Mouse (Mus musculus) limb, embryonic 13.5 days (tissue): ENCODE data around the gene Ms4a1. TPM values are rescaled to one million over a fixed set of nuclear protein-coding genes. Genes with fewer than 3 reads are reported as not detected.
"Not testable (repeated sequence)": the region's sequence is repeated elsewhere in the genome, so short reads cannot be mapped to it uniquely, and the experiment has no call there.

Experiments used
- ATAC-seq: fragments of 200-750 bp; cut with Nextera tagmentation; 2 replicates; pipeline ENCODE4 v1.8.0; 2017; ENCODE audit warnings: low read depth, moderate number of reproducible peaks, moderate TSS enrichment; ENCODE audit not compliant: low FRiP score
- H3K27ac ChIP-seq: fragments of 300-500 bp; sonication (generic); 2 replicates; pipeline ENCODE4 v1.5.1; 2015; ENCODE audit warnings: inconsistent platforms, mild to moderate bottlenecking, moderate library complexity
- H3K27me3 ChIP-seq: fragments of 300-500 bp; sonication (generic); 2 replicates; pipeline ENCODE4 v1.6.1; 2015; ENCODE audit warnings: mild to moderate bottlenecking, inconsistent platforms
- H3K36me3 ChIP-seq: fragments of 300-500 bp; sonication (generic); 2 replicates; pipeline ENCODE4 v1.6.1; 2015; ENCODE audit warnings: inconsistent platforms, mild to moderate bottlenecking, moderate library complexity
- H3K4me1 ChIP-seq: fragments of 300-500 bp; sonication (generic); 2 replicates; pipeline ENCODE4 v1.6.1; 2015; ENCODE audit warnings: inconsistent platforms
- H3K4me2 ChIP-seq: fragments of 300-500 bp; sonication (generic); replicated peaks from 2 replicates; pipeline ENCODE4 v1.6.1; 2015; ENCODE audit warnings: inconsistent platforms, mild to moderate bottlenecking, moderate library complexity
- H3K4me3 ChIP-seq: fragments of 300-500 bp; sonication (generic); 2 replicates; pipeline ENCODE4 v1.5.1; 2015; ENCODE audit warnings: moderate library complexity, mild to moderate bottlenecking, inconsistent platforms
- H3K9ac ChIP-seq: fragments of 300-500 bp; sonication (generic); 2 replicates; pipeline ENCODE4 v1.6.1; 2015; ENCODE audit warnings: mild to moderate bottlenecking, inconsistent platforms
- H3K9me3 ChIP-seq: fragments of 300-500 bp; sonication (generic); 2 replicates; pipeline ENCODE4 v1.6.1; 2016; ENCODE audit warnings: inconsistent platforms
- WGBS: fragments of 180-500 bp; shearing (Covaris S2); methylation state at CpG from one replicate; pipeline ENCODE4 v1.1.7; 2015; 5-methylcytosine and 5-hydroxymethylcytosine counted together
- polyA plus RNA-seq: library from polyadenylated mRNA; unstranded; fragments of >200 nt; fragmentation: Nextera tagmentation; extraction: Ambion mirVana; gene quantifications from 2 replicates; pipeline ENCODE4 v1.2.1, GENCODE M21; 2015

Ms4a1 gene
- polyA plus RNA-seq: not detected in 2 replicates

DNA sequence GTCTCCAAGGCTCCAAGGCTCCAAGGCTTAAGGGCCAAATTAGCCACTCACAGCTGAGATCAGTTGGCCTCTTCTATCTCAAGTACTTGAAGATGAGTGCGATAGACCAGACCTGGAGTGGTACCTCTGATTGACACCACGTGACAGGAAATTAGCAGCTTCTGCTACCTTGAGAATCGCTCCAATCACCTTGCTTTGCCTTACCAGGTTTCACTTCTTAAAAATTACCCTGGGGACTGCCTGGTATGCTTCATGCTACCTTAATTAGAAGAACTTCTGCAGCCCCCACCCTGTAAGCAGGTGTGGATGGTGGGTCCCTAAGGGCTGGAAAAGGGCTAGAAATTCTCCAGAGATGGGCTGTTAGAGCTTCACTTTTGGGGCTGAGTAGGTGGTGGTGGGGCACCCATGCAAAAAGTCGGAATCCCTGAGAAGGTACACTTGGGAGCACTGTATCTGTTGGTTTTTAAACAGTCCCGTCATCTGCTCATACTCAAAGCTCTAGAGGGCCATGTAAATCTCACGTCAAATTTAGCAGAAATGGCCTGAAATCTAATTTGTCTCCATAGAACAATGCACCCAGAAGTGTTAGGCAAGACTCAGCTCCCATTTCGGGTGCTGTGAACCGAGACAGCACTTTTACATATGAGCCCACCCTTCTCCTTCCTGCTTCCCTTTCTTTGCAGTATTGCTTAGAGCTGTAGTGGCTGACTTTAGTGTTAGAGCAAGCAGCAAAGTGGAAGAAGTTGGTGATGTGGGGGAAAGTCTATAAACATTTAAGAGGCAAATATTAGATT lies at the start of gene Ms4a1:
Ms4a1 (minus strand) TSS at position 190 of the 794 bp plus-strand sequence.
- Histone ChIP-seq H3K4me1 (no peaks in the 10 kb centered on the region), H3K4me2 (no peak within 1 kb of the TSS), H3K27me3 (no peaks in the 10 kb centered on the region), H3K27ac (no peak within 1 kb of the TSS), H3K9ac (no peak within 1 kb of the TSS), H3K9me3 (no peaks in the 10 kb centered on the region), H3K4me3 (no peak within 1 kb of the TSS), H3K36me3 (no peaks in the 10 kb centered on the region)
- no peak for ATAC-seq
- WGBS: 86% methylated on average over 8 of the region's 8 CpGs

DNA sequence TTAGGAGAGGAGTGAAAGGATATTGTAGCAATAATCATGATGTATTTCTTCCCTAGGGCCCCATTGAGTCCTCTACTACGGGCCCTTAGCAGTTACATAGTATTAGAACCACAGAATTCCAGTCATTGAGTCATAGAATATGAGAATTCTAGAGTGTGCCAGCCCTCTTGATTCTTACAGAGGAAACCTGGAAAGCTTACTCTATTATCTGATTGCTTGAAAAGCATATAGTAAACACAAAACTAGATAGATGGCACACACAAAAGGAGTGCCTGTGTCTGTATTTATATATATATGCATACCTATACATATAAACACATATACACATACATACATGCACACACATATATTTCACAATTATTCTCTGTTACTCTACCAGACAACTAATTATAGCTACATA lies 48.3 kb upstream of the Ms4a1 start, which contains the start of gene Ms4a14:
Ms4a14 (minus strand) TSS at position 101 of the 400 bp plus-strand sequence.
- no peak for ATAC-seq
- Histone ChIP-seq H3K4me2 (no peak within 1 kb of the TSS), H3K4me3 (no peak within 1 kb of the TSS), H3K36me3 (no peaks in the 10 kb centered on the region), H3K9ac (no peak within 1 kb of the TSS), H3K9me3 (0 out of 2 replicates have a peak, but pooled peaks cover 3% of the 10 kb centered on the region), H3K4me1 (no peaks in the 10 kb centered on the region), H3K27ac (no peak within 1 kb of the TSS), H3K27me3 (no peaks in the 10 kb centered on the region)
- 70% methylated on average over 1 of the region's 1 CpGs for WGBS

DNA sequence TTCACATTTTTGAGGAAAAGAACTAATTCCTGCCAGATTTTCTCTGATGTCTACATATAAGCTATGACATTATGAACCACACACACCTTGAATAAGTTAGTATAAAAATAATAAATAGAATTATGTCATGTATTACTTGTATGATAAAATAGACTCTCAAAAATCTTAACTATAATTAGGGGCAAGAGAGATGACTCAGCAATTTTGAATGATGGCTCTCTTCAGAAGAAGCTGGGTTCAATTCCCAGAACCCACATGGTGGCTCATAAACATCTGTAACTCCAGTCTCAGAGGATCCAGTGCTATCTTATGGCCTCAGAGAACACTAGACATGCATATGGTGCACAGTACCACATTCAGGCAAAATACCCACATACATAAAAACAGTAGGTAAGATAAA lies 42.8 kb upstream of the Ms4a1 start:
- no peak for ATAC-seq
- Histone ChIP-seq H3K27ac (no peak overlapping the region), H3K4me2 (no peak overlapping the region), H3K4me1 (no peaks in the 10 kb centered on the region), H3K9ac (no peak overlapping the region), H3K27me3 (no peaks in the 10 kb centered on the region), H3K9me3 (no peaks in the 10 kb centered on the region), H3K4me3 (no peak overlapping the region), H3K36me3 (no peaks in the 10 kb centered on the region)

DNA sequence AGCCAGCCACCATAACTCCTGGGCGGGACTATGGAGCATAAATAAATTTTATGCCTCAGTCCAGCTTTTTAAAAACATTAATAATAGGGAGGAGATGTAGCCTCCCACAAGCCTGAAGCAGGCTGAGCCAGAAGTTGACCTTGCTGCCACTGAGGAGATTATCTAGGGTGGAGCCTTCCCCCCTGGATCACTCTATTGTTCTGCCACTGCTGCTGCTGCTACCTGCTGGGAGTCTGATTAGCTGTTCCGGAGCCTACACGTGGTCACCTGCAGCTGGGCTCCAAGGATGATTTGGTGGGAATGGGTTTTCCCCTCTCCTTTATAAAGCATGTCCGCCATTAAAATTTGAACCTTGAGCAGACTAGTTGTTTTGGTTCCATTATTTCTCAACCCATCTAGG lies 33.5 kb upstream of the Ms4a1 start:
- WGBS: 59% methylated on average over 4 of the region's 4 CpGs
- not testable (repeated sequence) for H3K9ac ChIP-seq, H3K9me3 ChIP-seq, H3K27me3 ChIP-seq, H3K36me3 ChIP-seq, H3K4me1 ChIP-seq, ATAC-seq, H3K4me3 ChIP-seq, H3K4me2 ChIP-seq, H3K27ac ChIP-seq

DNA sequence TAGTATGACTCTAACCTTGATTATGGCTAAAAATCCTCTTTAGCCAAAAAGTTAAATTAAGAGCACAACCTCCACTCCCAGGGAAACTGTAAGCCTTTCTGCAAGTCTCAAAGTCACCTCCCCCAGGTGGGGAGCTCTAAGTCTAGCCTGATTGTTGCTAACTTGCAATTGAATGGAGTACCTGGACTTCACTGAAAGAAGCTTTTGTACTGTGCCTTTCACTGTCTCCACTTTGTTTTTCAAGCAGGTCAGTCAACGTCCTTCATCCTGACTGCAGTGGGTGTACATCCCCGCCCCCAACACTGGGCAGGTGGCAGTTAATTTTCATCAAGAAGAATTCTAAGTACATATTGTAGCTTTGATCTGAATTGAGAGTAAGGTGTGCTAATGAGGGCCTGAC lies 32.9 kb upstream of the Ms4a1 start:
- Histone ChIP-seq H3K27me3 (no peaks in the 10 kb centered on the region), H3K27ac (no peak overlapping the region)

DNA sequence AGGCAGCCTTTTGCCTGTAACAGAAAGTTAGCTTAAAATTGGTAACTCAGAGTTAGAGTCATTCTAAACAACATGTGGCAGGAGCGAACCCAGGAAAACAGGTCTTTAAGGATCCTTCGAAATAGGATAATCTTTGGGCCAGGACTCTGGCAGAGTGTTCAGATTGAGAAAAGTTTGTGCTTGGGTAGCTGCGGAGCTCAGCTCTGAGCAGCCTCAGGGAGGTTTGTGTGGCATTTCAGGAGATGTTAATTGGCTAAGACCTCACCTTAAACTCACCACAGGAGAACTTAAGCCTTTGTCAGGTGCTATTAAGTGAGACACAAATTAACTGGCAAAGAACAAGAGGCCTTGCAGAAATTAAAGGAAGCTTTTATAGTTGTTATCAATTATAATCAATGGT lies 27.6 kb upstream of the Ms4a1 start:
- not testable (repeated sequence) for H3K27me3 ChIP-seq, H3K27ac ChIP-seq, ATAC-seq, H3K9me3 ChIP-seq, H3K36me3 ChIP-seq, H3K9ac ChIP-seq, H3K4me1 ChIP-seq
- Histone ChIP-seq H3K4me3 (peak overlapping the region; percentile 45), H3K4me2 (peak overlapping the region; percentile 65)
- 10% methylated on average over 3 of the region's 3 CpGs for WGBS

More for the DNA sequence above, 32.9 kb upstream of the Ms4a1 start:
- ATAC-seq: no peak
- Histone ChIP-seq H3K4me1 (no peaks in the 10 kb centered on the region), H3K9ac (no peak overlapping the region), H3K4me2 (no peak overlapping the region), H3K9me3 (no peaks in the 10 kb centered on the region), H3K36me3 (no peaks in the 10 kb centered on the region), H3K4me3 (no peak overlapping the region)
- 63% methylated on average over 2 of the region's 2 CpGs for WGBS

DNA sequence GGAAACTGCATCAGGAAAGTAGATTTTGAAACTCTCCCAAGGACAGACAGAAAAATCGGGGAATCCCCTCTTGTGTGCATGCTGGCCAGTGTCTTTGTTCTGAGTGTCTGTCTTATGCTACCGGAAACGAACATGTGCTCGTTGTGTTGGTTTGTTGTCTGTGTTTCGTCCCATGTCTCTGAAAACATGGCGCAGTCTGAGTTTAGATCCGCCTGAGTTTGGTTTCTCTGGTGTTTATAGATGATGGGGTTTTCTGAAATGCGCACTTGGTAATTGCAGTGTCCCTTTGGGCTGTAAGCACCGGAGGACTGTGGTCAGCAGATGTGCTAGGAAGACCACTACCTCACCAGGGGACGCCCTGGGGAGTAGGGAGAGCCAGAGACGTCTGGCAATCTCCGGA lies 26.9 kb upstream of the Ms4a1 start:
- H3K27me3 ChIP-seq: no peaks in the 10 kb centered on the region
- no peaks in the 10 kb centered on the region for H3K4me1 ChIP-seq
- no peak overlapping the region; the same call in 1 of the 2 replicates for H3K27ac ChIP-seq
- H3K36me3 ChIP-seq: no peaks in the 10 kb centered on the region
- H3K4me2 ChIP-seq: peak overlapping the region; percentile 65
- peak overlapping the region; percentile 45 for H3K4me3 ChIP-seq
- 12% methylated on average over 12 of the region's 12 CpGs for WGBS
- H3K9me3 ChIP-seq: no peaks in the 10 kb centered on the region
- H3K9ac ChIP-seq: peak overlapping the region; percentile 51
- ATAC-seq: no peak

DNA sequence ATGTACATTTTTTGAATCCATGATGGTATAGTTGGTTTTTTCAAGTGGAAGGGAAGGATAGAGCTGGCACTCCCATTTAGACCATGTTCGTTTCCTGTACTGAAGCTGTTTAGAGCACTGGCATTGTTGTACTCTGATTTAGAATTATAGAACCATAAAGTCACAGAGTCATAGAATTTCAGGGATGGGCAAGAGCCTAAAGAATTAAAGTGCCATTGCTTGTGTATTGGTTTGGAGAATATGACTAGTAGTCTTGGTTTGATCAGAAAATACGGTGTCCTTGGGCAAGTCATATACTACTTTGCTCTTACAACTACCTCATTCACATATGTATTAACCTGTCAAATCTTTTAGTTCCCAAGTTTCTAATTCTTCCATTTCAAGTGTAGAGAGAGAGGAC lies 17.7 kb upstream of the Ms4a1 start, which contains the start of gene Ms4a5:
Ms4a5 (minus strand) TSS at position 101 of the 400 bp plus-strand sequence.
- H3K9me3 ChIP-seq: no peaks in the 10 kb centered on the region
- no peaks in the 10 kb centered on the region for H3K4me1 ChIP-seq
- ATAC-seq: no peak
- 93% methylated on average over 2 of the region's 2 CpGs for WGBS
- no peak within 1 kb of the TSS for H3K9ac ChIP-seq
- no peak within 1 kb of the TSS for H3K4me3 ChIP-seq
- no peaks in the 10 kb centered on the region for H3K27me3 ChIP-seq
- no peak within 1 kb of the TSS for H3K27ac ChIP-seq
- no peak within 1 kb of the TSS for H3K4me2 ChIP-seq
- no peaks in the 10 kb centered on the region for H3K36me3 ChIP-seq

DNA sequence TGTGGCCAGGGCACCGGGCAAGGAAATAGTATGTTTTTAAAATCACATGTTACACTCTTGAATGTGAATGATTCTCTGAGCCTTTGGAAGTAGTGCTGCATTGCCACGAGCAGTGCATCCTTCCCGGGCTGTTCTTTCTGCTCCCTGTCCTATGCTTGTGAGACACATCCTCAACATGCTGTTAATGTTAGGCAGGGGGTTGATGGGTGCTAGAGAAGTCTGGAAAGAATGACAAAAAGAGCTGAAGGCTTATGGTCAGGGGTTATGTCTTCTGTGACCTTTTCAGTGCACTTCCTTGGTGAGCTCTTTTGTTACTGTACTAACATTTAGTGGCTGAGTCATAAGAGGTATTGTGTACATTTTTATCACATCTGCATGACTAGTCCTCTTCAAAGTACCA lies 14.2 kb upstream of the Ms4a1 start:
- Histone ChIP-seq H3K9me3 (no peaks in the 10 kb centered on the region), H3K36me3 (no peaks in the 10 kb centered on the region), H3K27me3 (no peaks in the 10 kb centered on the region), H3K27ac (no peak overlapping the region), H3K4me1 (no peaks in the 10 kb centered on the region), H3K4me3 (no peak overlapping the region), H3K9ac (no peak overlapping the region), H3K4me2 (no peak overlapping the region)
- WGBS: 82% methylated on average over 3 of the region's 3 CpGs
- no peak for ATAC-seq

DNA sequence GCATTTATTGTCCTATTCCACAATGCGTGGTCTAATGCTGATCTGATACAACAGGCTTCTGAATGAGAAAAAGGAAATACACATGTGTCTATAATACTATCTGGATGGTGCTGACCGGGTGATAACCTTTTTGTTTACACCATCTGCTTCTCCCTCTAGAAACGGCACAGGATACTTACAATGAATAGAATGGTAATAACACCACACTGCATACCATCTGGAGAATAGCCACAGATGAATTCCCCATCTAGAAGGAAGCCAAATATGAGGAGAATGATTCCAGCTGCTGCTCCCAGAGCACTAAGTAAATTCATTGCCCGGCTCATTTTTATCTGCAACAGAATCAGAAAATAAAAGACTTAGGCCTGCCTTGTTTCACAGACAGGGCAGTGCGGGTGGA lies 10.4 kb upstream of the Ms4a1 start:
- Histone ChIP-seq H3K27me3 (no peaks in the 10 kb centered on the region), H3K9ac (no peak overlapping the region), H3K36me3 (no peaks in the 10 kb centered on the region), H3K9me3 (no peaks in the 10 kb centered on the region), H3K27ac (no peak overlapping the region), H3K4me3 (no peak overlapping the region), H3K4me2 (no peak overlapping the region), H3K4me1 (no peaks in the 10 kb centered on the region)
- ATAC-seq: no peak
- 62% methylated on average over 5 of the region's 5 CpGs for WGBS

DNA sequence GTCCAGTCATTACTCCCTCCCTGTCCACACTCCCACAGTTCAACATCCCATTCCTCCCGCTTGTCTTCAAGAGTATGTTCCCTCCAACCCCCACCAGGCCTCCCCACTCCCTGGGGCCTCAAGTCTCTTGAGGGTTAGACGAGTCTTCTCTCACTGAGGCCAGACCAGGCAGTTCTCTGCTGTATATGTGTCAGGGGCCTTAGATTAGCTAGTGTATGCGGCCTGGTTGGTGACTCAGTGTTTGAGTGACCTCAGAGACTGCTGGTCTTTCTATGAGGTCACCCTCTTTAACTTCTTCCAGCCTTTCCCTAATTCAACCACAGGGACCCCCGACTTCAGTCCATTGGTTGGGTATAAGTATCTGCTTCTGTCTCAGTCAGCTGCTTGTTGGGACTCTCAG lies 915 bp upstream of the Ms4a1 start:
- Histone ChIP-seq H3K27me3 (no peaks in the 10 kb centered on the region), H3K4me2 (no peak overlapping the region)

DNA sequence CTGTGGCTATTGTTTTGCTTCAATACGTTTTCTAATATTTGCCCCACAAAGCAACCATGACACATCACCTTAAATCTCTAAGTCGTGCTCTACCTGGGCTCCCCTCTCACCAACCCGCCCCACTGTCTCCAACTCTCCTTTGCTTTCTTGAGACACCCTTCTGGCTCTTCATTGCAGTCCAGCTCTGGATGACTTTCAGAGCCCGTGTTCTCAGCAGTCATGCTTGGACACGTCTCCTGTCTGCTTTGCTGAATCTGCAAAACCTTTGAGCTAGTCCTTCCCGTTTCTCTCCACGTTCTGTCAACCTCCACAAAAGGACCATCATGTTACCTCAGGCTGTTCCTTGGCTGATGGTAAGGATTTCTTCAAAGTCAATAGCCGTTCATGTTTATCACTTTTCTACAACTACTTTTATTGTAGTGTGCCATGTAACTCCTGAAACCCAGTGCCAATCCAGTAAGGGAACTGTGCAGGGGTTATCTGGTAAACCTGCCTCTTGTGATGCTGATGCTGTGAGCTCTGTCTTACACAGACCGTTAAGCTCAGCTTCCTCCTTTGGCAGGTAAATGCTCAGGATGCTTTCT lies 1.3 kb downstream of the Ms4a1 start:
- Histone ChIP-seq H3K27me3 (no peaks in the 10 kb centered on the region), H3K4me2 (no peak overlapping the region), H3K4me3 (no peak overlapping the region), H3K4me1 (no peaks in the 10 kb centered on the region), H3K36me3 (no peaks in the 10 kb centered on the region), H3K9ac (no peak overlapping the region), H3K27ac (no peak overlapping the region), H3K9me3 (no peaks in the 10 kb centered on the region)
- no peak for ATAC-seq
- 86% methylated on average over 9 of the region's 9 CpGs for WGBS

More for the DNA sequence above, 915 bp upstream of the Ms4a1 start:
- H3K4me3 ChIP-seq: no peak overlapping the region
- no peaks in the 10 kb centered on the region for H3K36me3 ChIP-seq
- ATAC-seq: no peak
- H3K27ac ChIP-seq: no peak overlapping the region
- no peaks in the 10 kb centered on the region for H3K9me3 ChIP-seq
- H3K4me1 ChIP-seq: no peaks in the 10 kb centered on the region
- 73% methylated on average over 4 of the region's 4 CpGs for WGBS
- H3K9ac ChIP-seq: no peak overlapping the region
